Mouse (Mus musculus) ES-E14 (cell line): ENCODE results near the gene Gm28305.
A peak's percentile ranks its signal among the peaks of the same experiment; 100 is the strongest.

Source experiments
- CHD2 ChIP-seq: IDR thresholded peaks from 2 replicates; pipeline ENCODE4 v1.6.1; 2014; ENCODE audit warnings: mild to moderate bottlenecking, low read depth, low read length, inconsistent platforms
- ZC3H11A ChIP-seq: IDR thresholded peaks from 2 replicates; pipeline ENCODE4 v1.6.1; 2012; ENCODE audit warnings: low read depth, mild to moderate bottlenecking, inconsistent platforms, low read length, borderline replicate concordance
- ZNF384 ChIP-seq: IDR thresholded peaks from 2 replicates; pipeline ENCODE4 v1.6.1; 2012; ENCODE audit warnings: low read depth, low read length, inconsistent platforms

GRCm38 (mm10) chr9:104002913-104003330 lies 37.5 kb upstream of the Gm28305 start:
- TF ChIP-seq ZNF384 = no peak
- no peak for TF ChIP-seq CHD2
- TF ChIP-seq ZC3H11A = peak; percentile 18; the same call in 1 of the 2 replicates
